Mouse (Mus musculus) yolk sac, embryonic 10.5 days (tissue): ENCODE results near the gene Nfkb2.

Experiments
- DNase-seq: peaks from one replicate; pipeline ENCODE4 v3.0.0-alpha.2; 2017; ENCODE audit warnings: low spot score

The Nfkb2 gene

GRCm38 (mm10) chr19:46304216-46304841 is at the start of gene Nfkb2:
TSS of gene Nfkb2 (plus strand) at chr19:46304320.
- DNase-seq: peak; percentile 95

DNA sequence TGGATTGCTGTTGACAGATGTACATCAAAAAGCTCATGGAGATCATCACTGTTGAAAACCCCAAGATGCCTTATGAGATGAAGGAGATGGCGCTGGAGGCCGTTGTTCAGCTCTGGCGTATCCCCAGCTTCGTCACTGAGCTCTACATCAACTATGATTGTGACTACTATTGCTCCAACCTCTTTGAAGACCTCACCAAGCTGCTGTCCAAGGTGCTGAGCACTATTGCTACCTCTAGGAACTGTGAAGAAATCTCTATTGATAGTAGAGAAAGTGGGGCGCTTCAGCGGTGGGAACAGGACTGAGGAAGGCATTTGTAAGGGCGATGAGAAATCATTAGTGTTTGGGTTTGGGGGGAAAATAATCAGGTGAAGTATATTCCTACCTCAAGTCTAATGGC is 39.4 kb upstream of the Nfkb2 start:
- DNase-seq: no peak

DNA sequence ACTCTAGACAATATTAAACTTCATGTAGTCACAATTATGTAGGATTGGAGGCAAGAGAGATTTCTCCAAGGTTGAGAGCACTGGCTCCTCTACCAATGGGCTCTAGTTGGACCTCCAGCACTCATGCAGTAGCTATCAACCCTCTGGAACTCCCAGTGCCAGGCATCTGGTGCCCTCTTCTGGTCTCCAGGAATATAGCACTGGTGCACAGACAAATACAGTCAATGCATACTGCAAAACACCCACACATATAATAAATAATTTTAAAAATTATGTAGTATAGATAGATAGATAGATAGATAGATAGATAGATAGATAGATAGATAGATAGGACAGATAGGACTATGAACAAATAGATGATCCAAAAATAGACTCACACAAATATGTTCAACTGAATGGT is 28.8 kb upstream of the Nfkb2 start:
- DNase-seq: no peak

DNA sequence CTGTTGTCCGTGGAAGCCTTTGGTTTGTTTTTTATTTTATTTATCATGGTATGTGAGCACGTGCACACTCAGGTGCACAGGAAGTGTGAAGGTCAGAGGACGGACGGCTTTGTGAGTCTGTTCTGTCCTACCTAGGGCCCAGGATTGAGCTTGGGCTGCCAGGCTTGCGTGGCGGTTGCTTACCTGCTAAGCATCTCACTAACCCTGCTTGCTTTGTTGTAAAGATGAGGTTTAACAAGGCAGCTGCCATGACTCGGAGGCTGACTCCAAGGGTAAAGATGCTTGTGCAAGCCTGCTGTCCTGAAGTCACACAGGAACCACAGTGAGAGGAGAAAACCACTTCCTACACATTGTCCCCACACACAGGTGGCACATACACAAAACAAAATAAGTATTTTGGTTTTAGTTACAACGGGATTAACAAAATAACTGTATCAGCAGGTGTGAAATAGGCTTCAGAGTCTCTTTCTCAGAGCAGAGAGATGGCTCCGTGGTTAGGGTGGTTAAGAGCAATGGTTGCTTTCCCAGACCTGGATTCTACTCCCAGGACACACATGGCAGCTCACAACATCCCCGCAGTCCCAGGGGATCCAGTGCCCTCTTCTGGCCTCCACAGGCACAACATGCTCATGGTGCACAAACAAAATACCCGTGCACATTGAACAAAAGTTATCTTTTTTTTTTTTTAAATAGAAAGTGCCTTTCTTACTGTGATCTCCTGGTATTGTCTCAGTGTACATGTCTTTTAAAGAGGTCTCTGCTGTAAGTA is 21.9 kb upstream of the Nfkb2 start:
- DNase-seq: no peak

DNA sequence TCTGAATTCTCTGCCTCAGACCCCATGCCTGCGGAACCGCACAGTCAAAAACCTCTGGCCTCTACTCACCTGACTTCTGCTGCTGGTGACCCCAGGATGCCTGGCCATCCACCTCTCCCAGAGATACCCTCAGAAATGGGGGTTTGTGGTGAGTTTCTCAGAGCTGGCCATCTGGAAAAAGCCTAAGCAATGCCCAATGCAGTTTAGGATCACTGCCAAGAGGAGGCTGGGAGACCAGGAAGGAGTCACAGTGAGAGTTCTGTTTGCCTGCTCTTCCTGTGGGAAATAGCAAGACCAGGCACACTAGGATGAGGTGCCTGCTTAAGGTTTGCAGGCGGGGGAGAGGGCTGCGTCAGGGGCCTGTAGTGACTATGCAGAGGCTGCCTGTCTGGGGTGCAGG is 19.4 kb upstream of the Nfkb2 start:
- DNase-seq: no peak

- no peak for DNase-seq
Observed at GRCm38 (mm10) chr19:46285631-46286030, 18.5 kb upstream of the Nfkb2 start.

DNA sequence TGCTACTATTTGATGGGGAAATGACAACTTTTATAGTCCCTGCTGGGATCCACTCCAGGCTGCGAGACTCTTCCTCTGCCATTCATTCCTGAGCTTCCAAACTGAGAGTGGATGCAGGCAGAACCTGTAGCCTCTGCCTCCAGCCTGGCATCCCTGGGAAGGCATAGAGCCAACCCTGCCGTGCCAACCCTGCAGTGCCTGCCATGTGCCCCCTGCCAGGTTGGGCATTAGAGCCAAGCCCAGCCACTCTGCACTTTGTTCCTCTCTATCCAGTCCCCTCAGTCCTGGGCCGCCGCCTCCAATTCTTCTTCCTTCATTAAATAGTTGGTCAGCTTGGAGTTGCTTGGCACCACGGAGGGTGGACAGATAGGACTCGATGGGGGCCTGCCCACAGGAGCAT is 18.1 kb upstream of the Nfkb2 start:
- DNase-seq: no peak

DNA sequence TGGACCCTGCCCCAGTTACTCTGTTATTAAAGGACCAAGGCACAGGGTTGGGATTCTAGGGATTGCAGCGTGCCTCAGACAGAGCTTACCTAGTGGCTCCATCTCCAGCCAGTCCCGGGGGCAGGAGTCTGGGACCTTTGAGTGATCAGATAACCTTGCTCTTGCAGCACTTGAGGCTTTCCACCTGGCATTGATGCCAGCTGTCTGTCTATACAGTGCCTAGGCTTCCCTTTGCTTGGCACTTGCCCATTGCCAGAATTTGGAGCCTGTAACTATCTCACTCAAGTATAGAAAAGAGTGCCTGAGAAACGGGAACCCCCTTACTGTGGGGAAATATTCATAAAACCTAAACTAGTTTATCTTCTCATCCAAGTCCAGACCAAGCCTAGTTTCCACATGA is 17.2 kb upstream of the Nfkb2 start:
- no peak for DNase-seq

GRCm38 (mm10) chr19:46287566-46287965 is 16.6 kb upstream of the Nfkb2 start:
- DNase-seq: no peak

GRCm38 (mm10) chr19:46290535-46291105 is 13.5 kb upstream of the Nfkb2 start:
- DNase-seq: no peak

GRCm38 (mm10) chr19:46296938-46297337 is 7.2 kb upstream of the Nfkb2 start:
- no peak for DNase-seq

GRCm38 (mm10) chr19:46300294-46301045 is 3.6 kb upstream of the Nfkb2 start:
- no peak for DNase-seq

- DNase-seq: no peak
Observed at GRCm38 (mm10) chr19:46302551-46302950, 1.6 kb upstream of the Nfkb2 start.

GRCm38 (mm10) chr19:46303251-46304215 is 587 bp upstream of the Nfkb2 start:
- DNase-seq: no peak

GRCm38 (mm10) chr19:46304908-46305333 is 801 bp downstream of the Nfkb2 start:
- DNase-seq: no peak

DNA sequence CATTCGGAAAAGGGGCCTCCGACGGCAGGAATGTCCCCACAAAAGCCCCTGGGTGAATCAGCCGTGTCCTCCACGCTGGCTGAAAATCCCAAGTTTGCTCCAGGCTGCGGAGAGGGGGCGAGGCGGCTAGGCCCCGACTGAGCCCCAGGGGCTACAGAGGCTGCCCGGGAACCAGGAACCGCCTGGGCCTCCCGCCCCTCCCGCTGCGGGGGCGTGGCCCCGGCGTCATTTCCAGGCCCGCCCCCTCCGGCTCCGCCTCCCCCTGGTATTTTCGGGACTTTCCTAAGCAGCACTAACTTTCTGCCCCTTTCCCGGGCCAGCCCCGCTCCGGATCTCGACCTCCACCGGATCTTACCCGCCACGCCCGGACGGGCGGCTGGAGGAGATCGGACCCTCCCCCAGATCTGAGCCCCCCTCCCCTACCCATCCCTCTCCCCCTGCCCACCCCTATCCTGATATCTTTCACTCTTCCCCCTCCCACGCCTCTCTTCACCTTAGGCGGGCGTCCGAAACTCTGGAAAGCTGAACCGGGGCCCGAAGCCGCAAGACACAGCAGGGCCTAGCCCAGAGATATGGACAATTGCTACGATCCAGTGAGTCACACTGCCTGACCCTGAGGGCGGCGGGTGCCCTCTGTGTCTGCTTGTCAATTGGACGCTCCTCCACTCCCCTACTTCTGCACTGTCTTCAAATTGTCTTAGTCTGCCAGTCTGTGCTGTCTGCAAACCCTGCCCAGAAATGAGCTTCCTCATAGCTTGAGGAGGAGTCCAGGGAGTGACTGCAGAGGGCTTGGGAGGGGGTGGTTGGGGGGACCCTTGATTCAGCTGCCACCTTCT is 1.5 kb downstream of the Nfkb2 start:
- DNase-seq: peak; percentile 89

DNA sequence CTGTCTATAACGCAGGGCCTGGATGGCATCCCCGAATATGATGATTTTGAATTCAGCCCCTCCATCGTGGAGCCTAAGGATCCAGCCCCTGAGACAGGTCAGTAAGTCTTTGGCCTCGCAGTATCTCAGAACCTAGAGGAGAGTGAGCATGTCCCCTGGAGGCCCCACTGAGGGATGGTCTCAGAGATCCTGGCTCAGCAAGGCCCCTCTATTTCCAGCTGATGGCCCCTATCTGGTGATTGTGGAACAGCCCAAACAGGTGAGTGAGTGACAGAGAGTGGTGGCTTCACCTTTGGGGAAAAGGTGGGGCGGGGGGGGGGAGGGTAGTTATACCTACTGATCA is 2.1 kb downstream of the Nfkb2 start:
- no peak for DNase-seq

- no peak for DNase-seq
Observed at GRCm38 (mm10) chr19:46306751-46307289, 2.7 kb downstream of the Nfkb2 start.

GRCm38 (mm10) chr19:46307781-46308180 is 3.7 kb downstream of the Nfkb2 start:
- DNase-seq: no peak

DNA sequence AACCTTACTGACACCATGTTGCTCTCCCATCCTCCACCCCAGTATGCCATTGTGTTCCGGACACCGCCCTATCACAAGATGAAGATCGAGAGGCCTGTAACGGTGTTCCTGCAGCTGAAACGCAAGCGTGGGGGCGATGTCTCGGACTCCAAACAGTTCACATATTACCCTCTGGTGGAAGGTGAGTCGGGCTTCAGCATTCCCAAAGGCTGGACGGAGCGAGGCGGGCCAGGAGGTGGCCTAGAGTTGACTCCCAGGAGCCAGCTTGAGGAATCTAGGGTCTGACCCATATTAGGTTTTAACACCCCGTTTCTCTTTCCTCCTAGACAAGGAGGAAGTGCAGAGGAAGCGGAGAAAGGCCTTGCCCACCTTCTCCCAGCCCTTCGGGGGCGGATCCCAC is 4.2 kb downstream of the Nfkb2 start:
- no peak for DNase-seq
